Comparison of ENCODE assay signal across 9 mouse cellular contexts in the genomic region with DNA sequence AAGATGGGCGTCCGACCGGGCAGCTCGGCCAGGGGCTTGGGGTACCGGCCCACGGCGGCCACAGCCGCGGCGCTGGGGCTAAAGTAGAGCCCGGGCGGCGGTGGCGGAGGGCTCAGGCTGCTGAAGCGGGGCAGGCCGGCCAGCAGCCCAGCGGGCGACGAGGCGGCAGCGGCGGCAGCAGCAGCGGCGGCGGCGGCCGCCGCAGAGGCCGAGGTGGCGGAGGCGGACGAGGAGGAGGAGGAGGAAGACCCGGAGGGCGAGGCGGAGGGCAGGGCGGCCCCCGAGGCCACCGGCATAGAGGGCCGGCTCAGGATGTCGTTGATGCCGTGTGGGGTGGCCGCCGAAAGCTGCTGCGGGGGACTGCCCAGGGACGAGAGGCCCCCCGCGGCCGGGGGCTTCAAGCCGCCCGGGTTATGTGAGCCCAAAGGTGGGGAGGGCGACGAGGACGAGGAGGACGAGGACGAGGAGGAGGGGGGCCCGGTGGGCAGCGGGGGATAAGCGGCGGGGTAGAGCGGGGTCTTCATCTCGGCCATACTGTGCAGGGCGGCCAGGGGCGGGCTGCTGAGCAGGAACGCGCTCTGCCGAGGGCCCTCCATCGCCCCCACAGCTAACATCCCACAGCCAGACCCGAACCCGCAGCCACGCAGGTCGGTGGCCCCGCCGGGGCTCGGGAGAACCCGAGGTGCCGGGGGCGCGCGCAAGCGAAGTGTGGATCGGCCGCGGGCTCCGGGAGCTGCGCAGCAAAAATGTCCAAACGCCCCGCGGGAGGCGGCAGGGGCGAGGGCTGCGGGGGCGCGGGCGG. TPM values are rescaled to one million over a fixed set of nuclear protein-coding genes. Genes with fewer than 3 reads are reported as not detected.
DNase-seq lines count a peak whose midpoint lies in the region; ATAC-seq and TF ChIP-seq lines count a peak whose summit lies in the region.
"Had no signal": no experiment of that assay in that cellular context is flagged by ENCODE, and none has a peak within 500 bp of the region (broad histone marks: within the 10 kb centered on the region; RNA-seq: fewer than 3 reads in every experiment).

No protein-coding gene starts in this region.

- under 1% methylated on average over 82 of the region's 94 CpGs for WGBS in forebrain, embryonic 11.5 days
- WGBS in intestine, embryonic 15.5 days: under 1% methylated on average over 82 of the region's 94 CpGs
- WGBS in neural tube, embryonic 11.5 days: 0% methylated on average over 59 of the region's 94 CpGs

- peak overlapping the region; percentile 60 for H3K4me2 ChIP-seq in forebrain, embryonic 11.5 days (ENCODE audit: low read depth, low read length, severe bottlenecking)
- peak overlapping the region; percentile 77 for H3K4me2 ChIP-seq in intestine, embryonic 15.5 days (replicated peaks)
- peak overlapping the region; percentile 43 for H3K4me2 ChIP-seq in neural tube, embryonic 11.5 days (ENCODE audit: low read depth)

- ATAC-seq in forebrain, embryonic 11.5 days (replicated peaks; ENCODE audit: low FRiP score): no peak
- no peak for ATAC-seq in intestine, embryonic 15.5 days
- no peak for ATAC-seq in neural tube, embryonic 11.5 days (ENCODE audit: insufficient read depth, low FRiP score, low TSS enrichment)

- no peaks in the 10 kb centered on the region for H3K36me3 ChIP-seq in forebrain, embryonic 11.5 days (ENCODE audit: control insufficient read depth, insufficient read depth, low read length)
- no peaks in the 10 kb centered on the region for H3K36me3 ChIP-seq in intestine, embryonic 15.5 days
- H3K36me3 ChIP-seq in neural tube, embryonic 11.5 days (ENCODE audit: control insufficient read depth, insufficient read depth, low read length): no peaks in the 10 kb centered on the region

- no peak for TF ChIP-seq CTCF in layer of hippocampus, adult 2 months (conservative IDR thresholded peaks at IDR 0.05)

- H3K27me3 ChIP-seq in forebrain, embryonic 11.5 days (ENCODE audit: control insufficient read depth, insufficient read depth, low read length): peaks cover 87% of the 10 kb centered on the region
- peaks cover 88% of the 10 kb centered on the region for H3K27me3 ChIP-seq in intestine, embryonic 15.5 days (replicated peaks)
- peaks cover 98% of the 10 kb centered on the region for H3K27me3 ChIP-seq in neural tube, embryonic 11.5 days (ENCODE audit: control insufficient read depth, insufficient read depth, low read length)

- no peak overlapping the region for H3K27ac ChIP-seq in layer of hippocampus, adult 2 months
- H3K27ac ChIP-seq in forebrain, embryonic 11.5 days (ENCODE audit: low read depth, low read length): no peak overlapping the region
- H3K27ac ChIP-seq in intestine, embryonic 15.5 days: no peak overlapping the region
- H3K27ac ChIP-seq in neural tube, embryonic 11.5 days (ENCODE audit: low read depth, low read length): peak overlapping the region; percentile 77

- peaks cover 24% of the 10 kb centered on the region for H3K4me1 ChIP-seq in forebrain, embryonic 11.5 days (replicated peaks; ENCODE audit: control insufficient read depth, insufficient read depth, low read length)
- peaks cover 24% of the 10 kb centered on the region for H3K4me1 ChIP-seq in intestine, embryonic 15.5 days (replicated peaks)
- H3K4me1 ChIP-seq in neural tube, embryonic 11.5 days (ENCODE audit: control insufficient read depth, insufficient read depth, low read length): peaks cover 14% of the 10 kb centered on the region

- no peaks in the 10 kb centered on the region for H3K9me3 ChIP-seq in forebrain, embryonic 11.5 days (ENCODE audit: control insufficient read depth, low read length)
- no peaks in the 10 kb centered on the region for H3K9me3 ChIP-seq in intestine, embryonic 15.5 days
- no peaks in the 10 kb centered on the region for H3K9me3 ChIP-seq in neural tube, embryonic 11.5 days (ENCODE audit: control insufficient read depth, low read length)

- peak overlapping the region; percentile 29; the same call in 1 of the 2 replicates for H3K9ac ChIP-seq in forebrain, embryonic 11.5 days (ENCODE audit: low read length)
- peak overlapping the region; percentile 21 for H3K9ac ChIP-seq in intestine, embryonic 15.5 days
- H3K9ac ChIP-seq in neural tube, embryonic 11.5 days (ENCODE audit: low read length): peak overlapping the region; percentile 62

- DNase-seq in layer of hippocampus, adult 2 months (ENCODE audit: low spot score in 2 of 2): no peak
- DNase-seq in layer of hippocampus, adult 11-12 months (ENCODE audit: low spot score): no peak
- peak; percentile 72 for DNase-seq in forebrain, embryonic 11.5 days (ENCODE audit: low spot score)
- DNase-seq in neural tube, embryonic 11.5 days (ENCODE audit: low spot score): peak; percentile 33
- no peak for DNase-seq in cerebellum, postnatal 36 days
- no peak for DNase-seq in left cerebral cortex, adult 9 months (ENCODE audit: low spot score in 2 of 2)
- DNase-seq in ovary, postnatal 14 days (ENCODE audit: low spot score): no peak

- peak overlapping the region; percentile 31; the same call in 1 of the 2 replicates for H3K4me3 ChIP-seq in layer of hippocampus, adult 2 months
- peak overlapping the region; percentile 32 for H3K4me3 ChIP-seq in forebrain, embryonic 11.5 days (ENCODE audit: low read depth, low read length)
- peak overlapping the region; percentile 37 for H3K4me3 ChIP-seq in intestine, embryonic 15.5 days (replicated peaks)
- peak overlapping the region; percentile 43 for H3K4me3 ChIP-seq in neural tube, embryonic 11.5 days (ENCODE audit: low read depth, low read length)
- H3K4me3 ChIP-seq: erythroblast, embryonic 14.5 days had no signal

RNA-seq across cellular contexts. Expression of gene Nkx6-1, which starts 1.0 kb away (rescaled TPM):
- total RNA-seq in layer of hippocampus, adult 2 months (2021): under 1 TPM; 0.25 to 0.56 TPM
- 1.2 and 1.3 TPM in 2 replicates for polyA plus RNA-seq in forebrain, embryonic 11.5 days (2014; fragmentation: Nextera tagmentation; extraction: Ambion mirVana)
- polyA plus RNA-seq in intestine, embryonic 15.5 days (2015; fragmentation: Nextera tagmentation; extraction: Ambion mirVana): 1.5 and 1.9 TPM in 2 replicates
- 7.4 and 7.5 TPM in 2 replicates for polyA plus RNA-seq in neural tube, embryonic 11.5 days (2014; fragmentation: Nextera tagmentation; extraction: Ambion mirVana)
- polyA plus RNA-seq: erythroblast, embryonic 14.5 days had no signal

Comparison
In these comparisons a context has a peak if more than half of its experiments do, and no peak if none do; other contexts are left out.
1. DNase-seq: peak in forebrain, embryonic 11.5 days (single experiment) and neural tube, embryonic 11.5 days (single experiment); none in layer of hippocampus, adult 2 months (0 of 2), layer of hippocampus, adult 11-12 months (single experiment), cerebellum, postnatal 36 days (0 of 2), left cerebral cortex, adult 9 months (0 of 2) and ovary, postnatal 14 days (single experiment).
2. Peak in every context shown above with its lines, with median percentiles within 50 percentile points of each other: H3K4me3 ChIP-seq, H3K4me2 ChIP-seq and H3K9ac ChIP-seq.